Mouse (Mus musculus) inflammation-experienced regulatory T-cells, adult 16 weeks (primary cell): ENCODE data around the gene Ctsq. TPM values are rescaled to one million over a fixed set of nuclear protein-coding genes. Genes with fewer than 3 reads are reported as not detected.

ENCODE experiments used
- polyA plus RNA-seq: library from polyadenylated mRNA; unstranded; fragments of 100-300 nt; shearing (Covaris generic); gene quantifications from one replicate; pipeline ENCODE4 v1.2.1, GENCODE M21; 2017

The Ctsq gene
- polyA plus RNA-seq, result not detected

GRCm38 (mm10) chr13:61040531-61040930, at the start of gene Ctsq:
TSS of gene Ctsq (minus strand) at chr13:61040631.

GRCm38 (mm10) chr13:61005859-61006258, 34.6 kb downstream of the Ctsq start, which contains the start of gene Ctsj:
TSS of gene Ctsj (minus strand) at chr13:61005959.

Other genes with a start within 250 kb of the Ctsq start
- not detected for gene Ctsll3, start 237.8 kb downstream of the Ctsq start, polyA plus RNA-seq
- gene 4930486L24Rik, start 176.2 kb downstream of the Ctsq start, polyA plus RNA-seq, result 2.0 TPM
- not detected for gene Gm49392, start 143.7 kb downstream of the Ctsq start, polyA plus RNA-seq
- gene Ctla2b, start 143.2 kb downstream of the Ctsq start, polyA plus RNA-seq, result 8.4 TPM
- gene Tpbpb, start 135.8 kb downstream of the Ctsq start, polyA plus RNA-seq, result not detected
- not detected for gene Gm49393, start 105.0 kb downstream of the Ctsq start, polyA plus RNA-seq
- gene Gm49391, start 104.1 kb downstream of the Ctsq start, polyA plus RNA-seq, result not detected
- gene Ctla2a, start 104.0 kb downstream of the Ctsq start, polyA plus RNA-seq, result 39.0 TPM
- gene Tpbpa, start 98.6 kb downstream of the Ctsq start, polyA plus RNA-seq, result not detected
- not detected for gene Ctsj, start 34.7 kb downstream of the Ctsq start, polyA plus RNA-seq
- gene Ctsr, start 123.6 kb upstream of the Ctsq start, polyA plus RNA-seq, result not detected
- gene Cts6, start 162.8 kb upstream of the Ctsq start, polyA plus RNA-seq, result not detected
- gene Cts8, start 214.7 kb upstream of the Ctsq start, polyA plus RNA-seq, result not detected
- not detected for gene Gm49398, start 248.2 kb upstream of the Ctsq start, polyA plus RNA-seq